Mouse (Mus musculus): ENCODE results near the gene Nfix. TPM values are rescaled to one million over a fixed set of nuclear protein-coding genes. Genes with fewer than 3 reads are reported as not detected.

The Nfix gene
- polyA plus RNA-seq (2014; fragmentation: Nextera tagmentation; extraction: Ambion mirVana), result 2.2 and 2.5 TPM in 2 replicates

GRCm38 (mm10) chr8:84799999-84800831, at the start of gene Nfix:
Nfix (minus strand) TSS chr8:84800344.
- 2% methylated on average over 68 of the region's 125 CpGs for WGBS
- H3K9me3 ChIP-seq (ENCODE audit: control insufficient read depth, low read length), result no peaks in the 10 kb centered on the region
- peaks cover 89% of the 10 kb centered on the region for H3K27me3 ChIP-seq (ENCODE audit: control insufficient read depth, insufficient read depth, low read length)
- peak; percentile 93 for DNase-seq (ENCODE audit: low spot score, missing footprints)
- peak; percentile 60 for ATAC-seq (ENCODE audit: low FRiP score)
- H3K36me3 ChIP-seq (ENCODE audit: control insufficient read depth, insufficient read depth, low read length), result no peaks in the 10 kb centered on the region
- H3K4me2 ChIP-seq, result peak within 1 kb of the TSS; percentile 92
- peak within 1 kb of the TSS; percentile 73 for H3K9ac ChIP-seq (ENCODE audit: low read length)
- peak within 1 kb of the TSS; percentile 68 for H3K4me3 ChIP-seq (ENCODE audit: low read depth, low read length)
- H3K4me1 ChIP-seq (ENCODE audit: control insufficient read depth, insufficient read depth, low read length), result peaks cover 8% of the 10 kb centered on the region
- no peak within 1 kb of the TSS for H3K27ac ChIP-seq (ENCODE audit: low read depth, low read length)

GRCm38 (mm10) chr8:84847684-84848435, 47.7 kb upstream of the Nfix start:
- H3K9ac ChIP-seq (ENCODE audit: low read length), result peak overlapping the region; percentile 72
- WGBS, result 61% methylated on average over 6 of the region's 6 CpGs
- no peak for ATAC-seq (ENCODE audit: low FRiP score)

GRCm38 (mm10) chr8:84846722-84847572, 46.8 kb upstream of the Nfix start, which contains the start of gene Calr:
Calr (minus strand) TSS chr8:84846934.
- Histone ChIP-seq H3K36me3 (ENCODE audit: control insufficient read depth, insufficient read depth, low read length) (peaks cover 27% of the 10 kb centered on the region), H3K4me2 (peak within 1 kb of the TSS; percentile 78), H3K27me3 (ENCODE audit: control insufficient read depth, insufficient read depth, low read length) (no peaks in the 10 kb centered on the region), H3K9ac (ENCODE audit: low read length) (peak within 1 kb of the TSS; percentile 98), H3K27ac (ENCODE audit: low read depth, low read length) (peak within 1 kb of the TSS; percentile 77), H3K4me1 (ENCODE audit: control insufficient read depth, insufficient read depth, low read length) (peaks cover 18% of the 10 kb centered on the region), H3K9me3 (ENCODE audit: control insufficient read depth, low read length) (no peaks in the 10 kb centered on the region), H3K4me3 (ENCODE audit: low read depth, low read length) (peak within 1 kb of the TSS; percentile 97)
- DNase-seq (ENCODE audit: low spot score, missing footprints) (peak; percentile 100), ATAC-seq (ENCODE audit: low FRiP score) (peak; percentile 99)
- WGBS, result 1% methylated on average over 55 of the region's 55 CpGs

More at GRCm38 (mm10) chr8:84847684-84848435, 47.7 kb upstream of the Nfix start:
- Histone ChIP-seq H3K9me3 (ENCODE audit: control insufficient read depth, low read length) (no peaks in the 10 kb centered on the region), H3K27ac (ENCODE audit: low read depth, low read length) (0 out of 2 replicates have a peak overlapping the region, but pooled peaks have one; percentile 21), H3K27me3 (ENCODE audit: control insufficient read depth, insufficient read depth, low read length) (no peaks in the 10 kb centered on the region), H3K36me3 (ENCODE audit: control insufficient read depth, insufficient read depth, low read length) (peaks cover 20% of the 10 kb centered on the region), H3K4me3 (ENCODE audit: low read depth, low read length) (peak overlapping the region; percentile 97), H3K4me1 (ENCODE audit: control insufficient read depth, insufficient read depth, low read length) (peaks cover 18% of the 10 kb centered on the region), H3K4me2 (peak overlapping the region; percentile 65)
- DNase-seq (ENCODE audit: low spot score, missing footprints), result no peak

GRCm38 (mm10) chr8:84846094-84846721, 46.1 kb upstream of the Nfix start:
- no peak; the same call in 1 of the 2 replicates for ATAC-seq (ENCODE audit: low FRiP score)

GRCm38 (mm10) chr8:84845355-84846093, 45.4 kb upstream of the Nfix start:
- Histone ChIP-seq H3K27ac (ENCODE audit: low read depth, low read length) (peak overlapping the region; percentile 3; the same call in 1 of the 2 replicates), H3K36me3 (ENCODE audit: control insufficient read depth, insufficient read depth, low read length) (peaks cover 31% of the 10 kb centered on the region), H3K4me1 (ENCODE audit: control insufficient read depth, insufficient read depth, low read length) (peaks cover 18% of the 10 kb centered on the region), H3K27me3 (ENCODE audit: control insufficient read depth, insufficient read depth, low read length) (no peaks in the 10 kb centered on the region), H3K4me3 (ENCODE audit: low read depth, low read length) (peak overlapping the region; percentile 97), H3K9me3 (ENCODE audit: control insufficient read depth, low read length) (no peaks in the 10 kb centered on the region), H3K9ac (ENCODE audit: low read length) (peak overlapping the region; percentile 98), H3K4me2 (peak overlapping the region; percentile 78)
- DNase-seq (ENCODE audit: low spot score, missing footprints), result peak; percentile 89
- 22% methylated on average over 12 of the region's 12 CpGs for WGBS
- ATAC-seq (ENCODE audit: low FRiP score), result no peak

More at GRCm38 (mm10) chr8:84846094-84846721, 46.1 kb upstream of the Nfix start:
- Histone ChIP-seq H3K4me2 (peak overlapping the region; percentile 78), H3K27ac (ENCODE audit: low read depth, low read length) (peak overlapping the region; percentile 77), H3K36me3 (ENCODE audit: control insufficient read depth, insufficient read depth, low read length) (peaks cover 31% of the 10 kb centered on the region), H3K4me1 (ENCODE audit: control insufficient read depth, insufficient read depth, low read length) (peaks cover 18% of the 10 kb centered on the region), H3K9ac (ENCODE audit: low read length) (peak overlapping the region; percentile 98), H3K27me3 (ENCODE audit: control insufficient read depth, insufficient read depth, low read length) (no peaks in the 10 kb centered on the region), H3K4me3 (ENCODE audit: low read depth, low read length) (peak overlapping the region; percentile 97), H3K9me3 (ENCODE audit: control insufficient read depth, low read length) (no peaks in the 10 kb centered on the region)
- no peak for DNase-seq (ENCODE audit: low spot score, missing footprints)
- 2% methylated on average over 30 of the region's 30 CpGs for WGBS

- Histone ChIP-seq H3K36me3 (ENCODE audit: control insufficient read depth, insufficient read depth, low read length) (peaks cover 31% of the 10 kb centered on the region), H3K4me2 (peak overlapping the region; percentile 78), H3K9me3 (ENCODE audit: control insufficient read depth, low read length) (no peaks in the 10 kb centered on the region), H3K27me3 (ENCODE audit: control insufficient read depth, insufficient read depth, low read length) (no peaks in the 10 kb centered on the region), H3K27ac (ENCODE audit: low read depth, low read length) (no peak overlapping the region), H3K4me3 (ENCODE audit: low read depth, low read length) (peak overlapping the region; percentile 97), H3K9ac (ENCODE audit: low read length) (peak overlapping the region; percentile 98), H3K4me1 (ENCODE audit: control insufficient read depth, insufficient read depth, low read length) (peaks cover 23% of the 10 kb centered on the region)
- DNase-seq (ENCODE audit: low spot score, missing footprints) (peak; percentile 83), ATAC-seq (ENCODE audit: low FRiP score) (no peak)
- 89% methylated on average over 9 of the region's 9 CpGs for WGBS
Observed at GRCm38 (mm10) chr8:84844397-84845070, 44.4 kb upstream of the Nfix start.

GRCm38 (mm10) chr8:84841514-84841913, 41.4 kb upstream of the Nfix start:
- H3K9ac ChIP-seq (ENCODE audit: low read length), result no peak overlapping the region
- DNase-seq (ENCODE audit: low spot score, missing footprints), result no peak
- ATAC-seq (ENCODE audit: low FRiP score), result no peak
- 87% methylated on average over 1 of the region's 1 CpGs for WGBS
- no peak overlapping the region for H3K27ac ChIP-seq (ENCODE audit: low read depth, low read length)
- no peak overlapping the region for H3K4me3 ChIP-seq (ENCODE audit: low read depth, low read length)
- H3K36me3 ChIP-seq (ENCODE audit: control insufficient read depth, insufficient read depth, low read length), result peaks cover 48% of the 10 kb centered on the region
- no peak overlapping the region for H3K4me2 ChIP-seq
- H3K27me3 ChIP-seq (ENCODE audit: control insufficient read depth, insufficient read depth, low read length), result no peaks in the 10 kb centered on the region
- H3K4me1 ChIP-seq (ENCODE audit: control insufficient read depth, insufficient read depth, low read length), result peaks cover 22% of the 10 kb centered on the region
- no peaks in the 10 kb centered on the region for H3K9me3 ChIP-seq (ENCODE audit: control insufficient read depth, low read length)

Measured in midbrain, embryonic 11.5 days (tissue).